Mouse (Mus musculus) hindbrain, embryonic 13.5 days (tissue): ENCODE results near the gene Vcp. TPM values are rescaled to one million over a fixed set of nuclear protein-coding genes. Genes with fewer than 3 reads are reported as not detected.

Experiments used
- ATAC-seq: fragments of 200-750 bp; cut with Nextera tagmentation; 2 replicates; pipeline ENCODE4 v1.8.0; 2017; ENCODE audit warnings: moderate TSS enrichment; ENCODE audit not compliant: low FRiP score
- H3K27ac ChIP-seq: fragments of 300-500 bp; sonication (generic); 2 replicates; pipeline ENCODE4 v1.5.1; 2015; ENCODE audit warnings: inconsistent platforms, mild to moderate bottlenecking, moderate library complexity
- H3K27me3 ChIP-seq: fragments of 300-500 bp; sonication (generic); 2 replicates; pipeline ENCODE4 v1.6.1; 2015; ENCODE audit warnings: mild to moderate bottlenecking, inconsistent platforms
- H3K36me3 ChIP-seq: fragments of 300-500 bp; sonication (generic); 2 replicates; pipeline ENCODE4 v1.6.1; 2015; ENCODE audit warnings: mild to moderate bottlenecking, inconsistent platforms
- H3K4me1 ChIP-seq: fragments of 300-500 bp; sonication (generic); replicated peaks from 2 replicates; pipeline ENCODE4 v1.6.1; 2015; ENCODE audit warnings: inconsistent platforms
- H3K4me2 ChIP-seq: fragments of 300-500 bp; sonication (generic); 2 replicates; pipeline ENCODE4 v1.6.1; 2015; ENCODE audit warnings: inconsistent platforms, mild to moderate bottlenecking, moderate library complexity
- H3K4me3 ChIP-seq: fragments of 300-500 bp; sonication (generic); 2 replicates; pipeline ENCODE4 v1.5.1; 2015; ENCODE audit warnings: mild to moderate bottlenecking, inconsistent platforms
- H3K9ac ChIP-seq: fragments of 300-500 bp; sonication (generic); 2 replicates; pipeline ENCODE4 v1.6.1; 2015; ENCODE audit warnings: mild to moderate bottlenecking, inconsistent platforms
- H3K9me3 ChIP-seq: fragments of 300-500 bp; sonication (generic); 2 replicates; pipeline ENCODE4 v1.6.1; 2016; ENCODE audit warnings: inconsistent platforms
- WGBS: fragments of 180-500 bp; shearing (Covaris S2); methylation state at CpG from one replicate; pipeline ENCODE4 v1.1.7; 2015; 5-methylcytosine and 5-hydroxymethylcytosine counted together
- polyA plus RNA-seq: library from polyadenylated mRNA; unstranded; fragments of >200 nt; fragmentation: Nextera tagmentation; extraction: Ambion mirVana; gene quantifications from 2 replicates; pipeline ENCODE4 v1.2.1, GENCODE M21; 2015

Gene Vcp
- polyA plus RNA-seq, 1 experiment from 2014 or later: 526 TPM

GRCm38 (mm10) chr4:42958942-42959341 is 41.4 kb downstream of the Vcp start:
- peaks cover 49% of the 10 kb centered on the region for H3K36me3 ChIP-seq
- no peak overlapping the region for H3K4me3 ChIP-seq
- peaks cover 14% of the 10 kb centered on the region for H3K4me1 ChIP-seq
- no peak overlapping the region for H3K9ac ChIP-seq
- no peaks in the 10 kb centered on the region for H3K9me3 ChIP-seq
- H3K27ac ChIP-seq: no peak overlapping the region
- H3K4me2 ChIP-seq: no peak overlapping the region
- WGBS: 81% methylated on average over 8 of the region's 8 CpGs
- no peaks in the 10 kb centered on the region for H3K27me3 ChIP-seq
- ATAC-seq: no peak

GRCm38 (mm10) chr4:42957979-42958378 is 42.3 kb downstream of the Vcp start:
- 89% methylated on average over 8 of the region's 8 CpGs for WGBS
- Histone ChIP-seq H3K27ac (no peak overlapping the region), H3K4me1 (peaks cover 23% of the 10 kb centered on the region), H3K27me3 (no peaks in the 10 kb centered on the region), H3K4me2 (no peak overlapping the region), H3K4me3 (no peak overlapping the region), H3K9ac (no peak overlapping the region), H3K36me3 (peaks cover 53% of the 10 kb centered on the region), H3K9me3 (no peaks in the 10 kb centered on the region)
- no peak for ATAC-seq

GRCm38 (mm10) chr4:42957306-42957705 is 43.0 kb downstream of the Vcp start:
- H3K4me3 ChIP-seq: no peak overlapping the region
- H3K4me2 ChIP-seq: no peak overlapping the region
- ATAC-seq: no peak
- WGBS: 80% methylated on average over 11 of the region's 11 CpGs
- no peaks in the 10 kb centered on the region for H3K9me3 ChIP-seq
- no peaks in the 10 kb centered on the region for H3K27me3 ChIP-seq
- H3K4me1 ChIP-seq: peaks cover 30% of the 10 kb centered on the region
- no peak overlapping the region for H3K9ac ChIP-seq
- H3K36me3 ChIP-seq: peaks cover 53% of the 10 kb centered on the region
- H3K27ac ChIP-seq: no peak overlapping the region

GRCm38 (mm10) chr4:42956581-42956980 is 43.7 kb downstream of the Vcp start:
- Histone ChIP-seq H3K27me3 (no peaks in the 10 kb centered on the region), H3K4me1 (peaks cover 37% of the 10 kb centered on the region), H3K27ac (no peak overlapping the region), H3K9me3 (no peaks in the 10 kb centered on the region), H3K4me3 (no peak overlapping the region), H3K9ac (no peak overlapping the region), H3K4me2 (no peak overlapping the region), H3K36me3 (peaks cover 53% of the 10 kb centered on the region)
- ATAC-seq: no peak
- WGBS: 95% methylated on average over 17 of the region's 17 CpGs

- no peak overlapping the region for H3K27ac ChIP-seq
- H3K4me3 ChIP-seq: no peak overlapping the region
- peaks cover 50% of the 10 kb centered on the region for H3K4me1 ChIP-seq
- no peak overlapping the region for H3K9ac ChIP-seq
- H3K36me3 ChIP-seq: peaks cover 53% of the 10 kb centered on the region
- ATAC-seq: no peak
- no peaks in the 10 kb centered on the region for H3K27me3 ChIP-seq
- 93% methylated on average over 3 of the region's 3 CpGs for WGBS
- H3K4me2 ChIP-seq: no peak overlapping the region
- H3K9me3 ChIP-seq: no peaks in the 10 kb centered on the region
Observed at GRCm38 (mm10) chr4:42955200-42955599, 45.1 kb downstream of the Vcp start.

- H3K27ac ChIP-seq: peak overlapping the region; percentile 98
- no peak for ATAC-seq
- WGBS: 5% methylated on average over 10 of the region's 10 CpGs
- H3K4me3 ChIP-seq: peak overlapping the region; percentile 76; the same call in 1 of the 2 replicates
- peaks cover 52% of the 10 kb centered on the region for H3K4me1 ChIP-seq
- peaks cover 50% of the 10 kb centered on the region for H3K36me3 ChIP-seq
- no peaks in the 10 kb centered on the region for H3K27me3 ChIP-seq
- H3K9me3 ChIP-seq: no peaks in the 10 kb centered on the region
- peak overlapping the region; percentile 99 for H3K4me2 ChIP-seq
- peak overlapping the region; percentile 97 for H3K9ac ChIP-seq
Observed at GRCm38 (mm10) chr4:42954297-42954696, 46.0 kb downstream of the Vcp start.

GRCm38 (mm10) chr4:42953435-42954094 is 46.7 kb downstream of the Vcp start:
- Histone ChIP-seq H3K4me3 (peak overlapping the region; percentile 76), H3K9ac (peak overlapping the region; percentile 97), H3K9me3 (no peaks in the 10 kb centered on the region), H3K4me1 (peaks cover 59% of the 10 kb centered on the region), H3K27ac (peak overlapping the region; percentile 98), H3K4me2 (peak overlapping the region; percentile 99), H3K27me3 (no peaks in the 10 kb centered on the region), H3K36me3 (peaks cover 43% of the 10 kb centered on the region)
- no peak for ATAC-seq
- whole genome bisulfite sequencing: 13% methylated on average over 10 of the region's 10 CpGs

GRCm38 (mm10) chr4:42952563-42952962 is 47.7 kb downstream of the Vcp start:
- ATAC-seq: no peak
- WGBS: 85% methylated on average over 7 of the region's 7 CpGs

GRCm38 (mm10) chr4:42951206-42952195 is 48.8 kb downstream of the Vcp start:
- H3K9me3 ChIP-seq: no peaks in the 10 kb centered on the region
- peak overlapping the region; percentile 99 for H3K4me2 ChIP-seq
- WGBS: 50% methylated on average over 11 of the region's 11 CpGs
- peak overlapping the region; percentile 76 for H3K4me3 ChIP-seq
- peak overlapping the region; percentile 97 for H3K9ac ChIP-seq
- 0 out of 2 replicates have a peak, but pooled peaks cover 3% of the 10 kb centered on the region for H3K27me3 ChIP-seq
- H3K27ac ChIP-seq: peak overlapping the region; percentile 98
- H3K36me3 ChIP-seq: peaks cover 22% of the 10 kb centered on the region
- peaks cover 79% of the 10 kb centered on the region for H3K4me1 ChIP-seq
- ATAC-seq: no peak

More at GRCm38 (mm10) chr4:42952563-42952962, 47.7 kb downstream of the Vcp start:
- peak overlapping the region; percentile 98 for H3K27ac ChIP-seq
- H3K9me3 ChIP-seq: no peaks in the 10 kb centered on the region
- H3K36me3 ChIP-seq: peaks cover 33% of the 10 kb centered on the region
- peaks cover 69% of the 10 kb centered on the region for H3K4me1 ChIP-seq
- H3K4me3 ChIP-seq: peak overlapping the region; percentile 76
- peak overlapping the region; percentile 97 for H3K9ac ChIP-seq
- 0 out of 2 replicates have a peak, but pooled peaks cover 2% of the 10 kb centered on the region for H3K27me3 ChIP-seq
- H3K4me2 ChIP-seq: peak overlapping the region; percentile 99

- peak overlapping the region; percentile 99 for H3K4me2 ChIP-seq
- H3K27ac ChIP-seq: peak overlapping the region; percentile 98
- H3K36me3 ChIP-seq: peaks cover 12% of the 10 kb centered on the region
- H3K27me3 ChIP-seq: 0 out of 2 replicates have a peak, but pooled peaks cover 3% of the 10 kb centered on the region
- peak; percentile 58 for ATAC-seq
- peak overlapping the region; percentile 97 for H3K9ac ChIP-seq
- peak overlapping the region; percentile 76 for H3K4me3 ChIP-seq
- H3K4me1 ChIP-seq: peaks cover 83% of the 10 kb centered on the region
- no peaks in the 10 kb centered on the region for H3K9me3 ChIP-seq
- WGBS: under 1% methylated on average over 21 of the region's 27 CpGs
Observed at GRCm38 (mm10) chr4:42950065-42950558, 50.2 kb downstream of the Vcp start.

- 1% methylated on average over 38 of the region's 39 CpGs for WGBS
- ATAC-seq: peak; percentile 94
- peak within 1 kb of the TSS; percentile 99 for H3K4me2 ChIP-seq
Observed at GRCm38 (mm10) chr4:42949676-42950051, 50.6 kb downstream of the Vcp start, which contains the start of gene Dnajb5. TSS of gene Dnajb5 (plus strand) at chr4:42949814.

More at GRCm38 (mm10) chr4:42949676-42950051, 50.6 kb downstream of the Vcp start, which contains the start of gene Dnajb5:
- H3K36me3 ChIP-seq: peaks cover 7% of the 10 kb centered on the region
- peaks cover 79% of the 10 kb centered on the region for H3K4me1 ChIP-seq
- H3K27ac ChIP-seq: peak within 1 kb of the TSS; percentile 98
- H3K9me3 ChIP-seq: no peaks in the 10 kb centered on the region
- H3K27me3 ChIP-seq: 0 out of 2 replicates have a peak, but pooled peaks cover 3% of the 10 kb centered on the region
- H3K9ac ChIP-seq: peak within 1 kb of the TSS; percentile 97
- peak within 1 kb of the TSS; percentile 76 for H3K4me3 ChIP-seq
